Mouse (Mus musculus) heart, embryonic 14.5 days (tissue): Measurements from ENCODE around the gene Pck1. TPM values are rescaled to one million over a fixed set of nuclear protein-coding genes. Genes with fewer than 3 reads are reported as not detected.
A peak's percentile ranks its signal among the peaks of the same experiment; 100 is the strongest.

Experiments used
- ATAC-seq: fragments of 200-750 bp; cut with Nextera tagmentation; 2 replicates; pipeline ENCODE4 v1.8.0; 2017; ENCODE audit warnings: low read depth, moderate TSS enrichment; ENCODE audit not compliant: insufficient number of reproducible peaks, insufficient read depth, low FRiP score
- H3K27ac ChIP-seq, 2 experiments: fragments of 200-500 bp in 1 of 2; fragments of 300-500 bp in 1 of 2; sonication (generic) in 1 of 2; replicated peaks in 1 of 2; 2 replicates each; pipeline ENCODE4 v1.5.1; 2012 to 2014; ENCODE audit warnings: low read depth in 2 of 2, low read length in 2 of 2, control low read depth in 1 of 2, mild to moderate bottlenecking in 1 of 2, mixed read lengths in 1 of 2; ENCODE audit not compliant: control insufficient read depth in 1 of 2, insufficient read depth in 1 of 2
- H3K27me3 ChIP-seq: fragments of 300-500 bp; sonication (generic); 2 replicates; pipeline ENCODE4 v1.6.1; 2014; ENCODE audit warnings: mild to moderate bottlenecking, low read length, control low read depth; ENCODE audit not compliant: control insufficient read depth, insufficient read depth
- H3K36me3 ChIP-seq: fragments of 300-500 bp; sonication (generic); 2 replicates; pipeline ENCODE4 v1.6.1; 2014; ENCODE audit warnings: mild to moderate bottlenecking, control low read depth, low read length, mixed read lengths; ENCODE audit not compliant: control insufficient read depth, insufficient read depth
- H3K4me1 ChIP-seq, 2 experiments: fragments of 200-500 bp in 1 of 2; fragments of 300-500 bp in 1 of 2; sonication (generic) in 1 of 2; 2 replicates each; pipeline ENCODE4 v1.6.1; 2012 to 2014; ENCODE audit warnings: low read length in 2 of 2, control low read depth in 1 of 2, mixed read lengths in 1 of 2; ENCODE audit not compliant: control insufficient read depth in 2 of 2, insufficient read depth in 2 of 2
- H3K4me2 ChIP-seq: fragments of 300-500 bp; sonication (generic); 2 replicates; pipeline ENCODE4 v1.6.1; 2014; ENCODE audit warnings: mild to moderate bottlenecking, low read length
- H3K4me3 ChIP-seq, 2 experiments: fragments of 200-500 bp in 1 of 2; fragments of 300-500 bp in 1 of 2; sonication (generic) in 1 of 2; 2 replicates each; pipeline ENCODE4 v1.5.1; 2012 to 2014; ENCODE audit warnings: low read length in 2 of 2, mild to moderate bottlenecking in 2 of 2, control low read depth in 1 of 2, low read depth in 1 of 2, moderate library complexity in 1 of 2; ENCODE audit not compliant: control insufficient read depth in 1 of 2, insufficient read depth in 1 of 2
- H3K9ac ChIP-seq: fragments of 300-500 bp; sonication (generic); 2 replicates; pipeline ENCODE4 v1.6.1; 2014; ENCODE audit warnings: mild to moderate bottlenecking, low read length
- H3K9me3 ChIP-seq: fragments of 300-500 bp; sonication (generic); 2 replicates; pipeline ENCODE4 v1.6.1; 2016; ENCODE audit warnings: low read length, control low read depth; ENCODE audit not compliant: control insufficient read depth
- whole genome bisulfite sequencing: fragments of 180-500 bp; shearing (Covaris S2); extraction: QIAGEN DNeasy Blood & Tissue Kit; methylation state at CpG from one replicate; pipeline ENCODE4 v1.1.7; 2014; 5-methylcytosine and 5-hydroxymethylcytosine counted together
- polyA plus RNA-seq: library from polyadenylated mRNA; unstranded; fragments of >200 nt; fragmentation: Nextera tagmentation; extraction: Ambion mirVana; gene quantifications from 2 replicates; pipeline ENCODE4 v1.2.1, GENCODE M21; 2014

The Pck1 gene
- polyA plus RNA-seq, 1 experiment from 2014 or later: not detected

- Histone ChIP-seq H3K27me3 (peaks cover 25% of the 10 kb centered on the region), H3K9ac (no peak overlapping the region), H3K9me3 (no peaks in the 10 kb centered on the region), H3K4me3 (no peak overlapping the region), H3K27ac (no peak overlapping the region), H3K4me2 (no peak overlapping the region), H3K36me3 (no peaks in the 10 kb centered on the region), H3K4me1 (0 out of 4 replicates have a peak, but pooled peaks cover 0 to 3% of the 10 kb centered on the region in 2 experiments)
- 0 out of 2 replicates have a peak, but pooled peaks have one; percentile 33 for ATAC-seq
- WGBS: 24% methylated on average over 26 of the region's 26 CpGs
Observed at GRCm38 (mm10) chr2:173186047-173186943, 33.4 kb downstream of the Pck1 start.

DNA sequence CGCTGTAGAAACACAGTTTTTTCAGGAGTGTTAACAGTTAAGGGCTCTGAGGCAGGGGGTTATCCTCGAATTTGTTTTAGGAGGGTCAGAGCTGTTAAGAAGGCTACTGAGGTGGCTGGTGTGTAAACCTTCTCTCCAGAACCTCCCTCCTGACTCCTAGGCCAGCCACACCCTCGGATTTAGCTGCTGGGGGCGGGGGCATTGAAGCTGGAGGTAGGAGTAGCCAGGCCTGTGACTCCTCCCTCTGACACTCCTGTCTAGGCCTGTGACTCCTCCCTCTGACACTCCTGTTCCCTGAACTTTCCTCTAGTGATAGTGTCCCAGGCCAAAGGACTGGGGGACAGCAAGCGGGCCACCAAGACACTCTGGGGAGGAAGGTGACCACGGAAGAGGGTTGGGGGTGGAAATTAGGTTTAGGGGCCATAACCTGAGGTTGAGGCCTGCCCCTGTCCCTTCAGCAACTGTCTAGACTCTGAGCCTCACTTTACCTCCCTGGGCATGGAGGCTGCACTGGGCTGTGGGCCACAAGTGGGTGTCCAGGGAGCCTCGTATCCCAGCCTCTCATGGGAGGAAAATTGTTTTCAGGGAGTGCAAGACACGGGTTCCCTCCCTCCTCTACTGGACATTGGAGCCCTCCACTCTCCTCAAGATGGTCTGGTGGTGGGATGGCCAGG is 34.5 kb downstream of the Pck1 start:
- 29% methylated on average over 8 of the region's 8 CpGs for WGBS
- H3K36me3 ChIP-seq: no peaks in the 10 kb centered on the region
- H3K9ac ChIP-seq: no peak overlapping the region
- no peak overlapping the region for H3K4me3 ChIP-seq
- no peaks in the 10 kb centered on the region for H3K9me3 ChIP-seq
- no peak for ATAC-seq
- 0 out of 4 replicates have a peak, but pooled peaks cover 0 to 3% of the 10 kb centered on the region in 2 experiments for H3K4me1 ChIP-seq
- H3K27me3 ChIP-seq: peaks cover 25% of the 10 kb centered on the region
- no peak overlapping the region for H3K4me2 ChIP-seq
- H3K27ac ChIP-seq: no peak overlapping the region

DNA sequence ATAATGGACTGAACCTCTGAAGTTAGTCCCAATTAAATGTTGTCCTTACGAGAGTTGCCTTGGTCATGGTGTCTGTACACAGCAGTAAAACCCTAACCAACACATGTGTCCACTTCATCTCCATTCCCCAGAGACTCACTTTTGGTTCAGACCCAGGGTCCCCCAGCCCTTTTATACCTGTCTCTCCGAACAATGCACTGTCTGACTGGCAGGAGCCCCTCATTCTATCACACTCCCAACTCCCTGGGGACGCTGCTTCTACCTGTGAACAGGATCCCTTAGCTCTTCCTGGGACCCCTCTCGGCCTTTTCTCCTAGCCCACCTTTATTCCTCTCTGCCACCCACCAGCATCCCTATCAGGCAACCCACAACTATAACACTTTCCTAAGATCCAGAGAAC is 41.9 kb downstream of the Pck1 start:
- WGBS: 82% methylated on average over 4 of the region's 4 CpGs
- Histone ChIP-seq H3K9ac (no peak overlapping the region), H3K4me1 (no peaks in the 10 kb centered on the region), H3K4me2 (no peak overlapping the region), H3K9me3 (0 out of 2 replicates have a peak, but pooled peaks cover 3% of the 10 kb centered on the region), H3K27me3 (no peaks in the 10 kb centered on the region), H3K4me3 (no peak overlapping the region), H3K27ac (no peak overlapping the region), H3K36me3 (no peaks in the 10 kb centered on the region)
- ATAC-seq: no peak

DNA sequence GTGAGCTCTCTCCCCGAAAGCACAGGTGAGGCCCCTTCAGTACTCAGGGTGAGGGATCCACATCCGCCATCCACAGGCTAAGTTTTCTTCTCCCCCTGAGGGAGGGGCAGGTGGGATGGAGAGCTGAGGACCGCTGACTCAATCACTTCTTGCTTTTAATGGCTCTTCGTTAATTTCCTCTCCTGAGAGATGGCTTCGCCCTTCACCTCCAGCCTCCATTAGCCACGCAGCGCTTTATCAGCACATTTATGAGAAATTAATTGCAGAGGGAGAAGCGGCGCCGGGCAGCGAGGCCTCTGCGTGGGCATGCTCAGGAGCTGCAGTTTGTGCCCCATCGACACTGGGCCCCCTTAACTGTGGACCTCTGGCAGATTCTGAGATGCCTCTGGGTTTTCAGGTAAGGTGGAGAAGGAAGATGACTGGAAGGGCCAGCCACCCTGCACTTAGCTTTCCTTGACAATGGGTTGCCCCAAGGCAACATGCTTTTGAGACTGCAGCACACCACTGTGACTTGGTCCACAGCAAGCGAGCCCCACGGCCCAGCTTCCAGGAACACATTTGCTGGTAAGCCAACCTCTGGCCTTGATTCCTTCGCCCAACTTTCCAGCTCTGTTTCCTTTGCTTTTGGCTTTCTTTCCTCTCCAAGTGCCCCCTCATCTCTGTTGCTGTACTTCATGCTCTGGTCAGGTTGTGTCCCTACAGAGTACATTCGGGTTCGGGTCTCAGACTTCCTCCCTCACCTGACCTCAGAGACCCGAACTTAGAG is 50.3 kb downstream of the Pck1 start:
- Histone ChIP-seq H3K4me2 (no peak overlapping the region), H3K27me3 (no peaks in the 10 kb centered on the region), H3K9me3 (0 out of 2 replicates have a peak, but pooled peaks cover 7% of the 10 kb centered on the region), H3K27ac (no peak overlapping the region), H3K9ac (no peak overlapping the region), H3K4me3 (no peak overlapping the region), H3K4me1 (no peaks in the 10 kb centered on the region), H3K36me3 (no peaks in the 10 kb centered on the region)
- WGBS: 87% methylated on average over 19 of the region's 19 CpGs
- ATAC-seq: no peak

- 75% methylated on average over 3 of the region's 3 CpGs for WGBS
- Histone ChIP-seq H3K4me1 (no peaks in the 10 kb centered on the region), H3K9ac (no peak overlapping the region), H3K27me3 (no peaks in the 10 kb centered on the region), H3K36me3 (no peaks in the 10 kb centered on the region), H3K4me3 (no peak overlapping the region), H3K4me2 (no peak overlapping the region), H3K9me3 (0 out of 2 replicates have a peak, but pooled peaks cover 7% of the 10 kb centered on the region), H3K27ac (no peak overlapping the region)
- ATAC-seq: no peak
Observed at GRCm38 (mm10) chr2:173203726-173204125, 50.9 kb downstream of the Pck1 start.

DNA sequence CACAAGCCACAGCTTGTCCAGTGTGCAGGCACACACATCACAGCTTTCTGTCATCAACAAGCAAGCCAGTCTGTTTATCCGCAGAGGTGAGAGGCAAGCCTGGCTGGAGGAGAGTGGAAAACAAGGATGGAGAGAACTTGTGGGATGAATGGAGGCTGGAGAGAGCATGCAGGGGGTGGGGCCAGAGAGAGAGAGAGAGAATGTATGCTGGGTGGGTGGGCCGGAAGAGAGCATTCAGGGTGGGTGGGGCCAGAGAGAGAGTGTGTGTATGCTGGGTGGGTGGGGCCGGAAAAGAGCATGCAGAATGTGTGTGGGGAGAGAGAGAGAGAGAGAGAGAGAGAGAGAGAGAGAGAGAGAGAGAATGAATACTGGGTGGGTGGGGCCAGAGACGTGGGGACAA is 51.8 kb downstream of the Pck1 start:
- WGBS: 69% methylated on average over 3 of the region's 4 CpGs
- ATAC-seq: no peak
- no peak overlapping the region for H3K9ac ChIP-seq
- H3K36me3 ChIP-seq: no peaks in the 10 kb centered on the region
- no peak overlapping the region for H3K27ac ChIP-seq
- H3K27me3 ChIP-seq: no peaks in the 10 kb centered on the region
- H3K9me3 ChIP-seq: 0 out of 2 replicates have a peak, but pooled peaks cover 5% of the 10 kb centered on the region
- no peaks in the 10 kb centered on the region for H3K4me1 ChIP-seq
- H3K4me3 ChIP-seq: no peak overlapping the region
- no peak overlapping the region for H3K4me2 ChIP-seq

DNA sequence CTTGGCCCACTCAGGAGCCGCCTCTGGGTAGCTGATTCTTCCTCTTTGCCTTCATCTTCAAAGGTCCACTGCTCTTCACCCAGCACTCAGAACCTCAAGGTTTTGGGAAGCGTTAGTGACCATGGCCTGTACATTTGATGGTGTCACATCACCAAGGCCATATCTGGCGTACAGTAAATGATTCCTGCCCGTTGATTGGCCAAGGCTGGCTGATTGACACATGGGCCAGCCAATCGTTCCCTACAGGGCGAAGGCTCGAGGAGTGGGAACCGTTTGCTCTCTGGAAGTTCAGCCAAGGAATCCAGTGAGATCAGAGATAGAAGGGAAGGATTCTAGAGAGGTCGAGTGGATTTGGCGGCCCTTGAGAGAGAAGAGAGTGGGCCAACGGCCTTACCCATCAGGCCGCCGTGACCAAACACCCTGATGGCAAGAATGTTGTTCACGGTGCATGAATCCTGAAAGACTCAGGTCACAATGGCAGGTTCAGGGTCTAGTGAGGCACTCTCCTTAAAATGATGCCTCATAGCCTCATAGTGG is 52.8 kb downstream of the Pck1 start:
- Histone ChIP-seq H3K36me3 (no peaks in the 10 kb centered on the region), H3K27me3 (no peaks in the 10 kb centered on the region), H3K4me2 (no peak overlapping the region), H3K9ac (no peak overlapping the region), H3K27ac (no peak overlapping the region), H3K4me3 (no peak overlapping the region), H3K4me1 (no peaks in the 10 kb centered on the region), H3K9me3 (0 out of 2 replicates have a peak, but pooled peaks cover 3% of the 10 kb centered on the region)
- WGBS: 87% methylated on average over 14 of the region's 14 CpGs
- no peak for ATAC-seq
